In genomic region chr15:25984067-25984733, GRCm38 (mm10) we compare ENCODE assay signal across 8 mouse cellular contexts. TPM values are rescaled to one million over a fixed set of nuclear protein-coding genes. Genes with fewer than 3 reads are reported as not detected.
DNase-seq lines count a peak whose midpoint lies in the region; ATAC-seq and TF ChIP-seq lines count a peak whose summit lies in the region.

TSS of gene Zfp622 (plus strand) at chr15:25984366.

- TF ChIP-seq EP300 in heart, postnatal 0 days (IDR thresholded peaks at IDR 0.05; ENCODE audit: low read depth): no peak

- peak within 1 kb of the TSS; percentile 94 for H3K9ac ChIP-seq in forebrain, embryonic 12.5 days
- peak within 1 kb of the TSS; percentile 98 for H3K9ac ChIP-seq in heart, postnatal 0 days (replicated peaks; ENCODE audit: low read depth, low read length)
- H3K9ac ChIP-seq in liver, embryonic 16.5 days (ENCODE audit: low read depth, low read length): peak within 1 kb of the TSS; percentile 93
- peak within 1 kb of the TSS; percentile 94 for H3K9ac ChIP-seq in neural tube, embryonic 13.5 days

- H3K4me2 ChIP-seq in forebrain, embryonic 12.5 days: peak within 1 kb of the TSS; percentile 91
- peak within 1 kb of the TSS; percentile 93 for H3K4me2 ChIP-seq in heart, postnatal 0 days (ENCODE audit: low read depth, low read length)
- H3K4me2 ChIP-seq in liver, embryonic 16.5 days (ENCODE audit: low read depth, low read length): peak within 1 kb of the TSS; percentile 88
- H3K4me2 ChIP-seq in neural tube, embryonic 13.5 days: peak within 1 kb of the TSS; percentile 99

- peaks cover 37% of the 10 kb centered on the region for H3K36me3 ChIP-seq in E14TG2a.4 (ENCODE audit: insufficient read depth, low read length)
- peaks cover 20% of the 10 kb centered on the region for H3K36me3 ChIP-seq in forebrain, embryonic 12.5 days (replicated peaks)
- H3K36me3 ChIP-seq in heart, postnatal 0 days (replicated peaks; ENCODE audit: control insufficient read depth, insufficient read depth, low read length): peaks cover 20% of the 10 kb centered on the region
- H3K36me3 ChIP-seq in liver, embryonic 16.5 days (ENCODE audit: control insufficient read depth, insufficient read depth): peaks cover 7% of the 10 kb centered on the region
- H3K36me3 ChIP-seq in neural tube, embryonic 13.5 days: peaks cover 19% of the 10 kb centered on the region
- H3K36me3 ChIP-seq in testis, adult 2 months (ENCODE audit: control insufficient read depth, insufficient read depth, low read length): no peaks in the 10 kb centered on the region

- peak; percentile 83 for TF ChIP-seq POLR2A in testis, adult 2 months (IDR thresholded peaks at IDR 0.05; ENCODE audit: control insufficient read depth, low read depth, low read length)

- H3K27ac ChIP-seq in forebrain, embryonic 12.5 days: peak within 1 kb of the TSS; percentile 90
- H3K27ac ChIP-seq in heart, postnatal 0 days (ENCODE audit: low read depth): peak within 1 kb of the TSS; percentile 96
- peak within 1 kb of the TSS; percentile 93 for H3K27ac ChIP-seq in liver, embryonic 16.5 days (ENCODE audit: low read length)
- peak within 1 kb of the TSS; percentile 91 for H3K27ac ChIP-seq in neural tube, embryonic 13.5 days (replicated peaks)
- H3K27ac ChIP-seq in testis, adult 2 months (ENCODE audit: control insufficient read depth, insufficient read depth, low read depth, low read length): peak within 1 kb of the TSS; percentile 88

- no peak for TF ChIP-seq CTCF in E14TG2a.4 (conservative IDR thresholded peaks at IDR 0.05; ENCODE audit: low read length)
- TF ChIP-seq CTCF in heart, postnatal 0 days (IDR thresholded peaks at IDR 0.05; ENCODE audit: low read depth): no peak
- no peak for TF ChIP-seq CTCF in testis, adult 2 months (IDR thresholded peaks at IDR 0.05; ENCODE audit: control insufficient read depth, insufficient read depth, insufficient replicate concordance, low read depth, low read length)

- H3K4me1 ChIP-seq in E14TG2a.4 (replicated peaks; ENCODE audit: low read depth, low read length): peaks cover 39% of the 10 kb centered on the region
- H3K4me1 ChIP-seq in forebrain, embryonic 12.5 days: peaks cover 18% of the 10 kb centered on the region
- H3K4me1 ChIP-seq in heart, postnatal 0 days (ENCODE audit: control insufficient read depth, insufficient read depth): peaks cover 15% of the 10 kb centered on the region
- H3K4me1 ChIP-seq in liver, embryonic 16.5 days (ENCODE audit: control insufficient read depth, low read depth, low read length): peaks cover 17% of the 10 kb centered on the region
- H3K4me1 ChIP-seq in neural tube, embryonic 13.5 days (replicated peaks): peaks cover 18% of the 10 kb centered on the region
- H3K4me1 ChIP-seq in testis, adult 2 months (ENCODE audit: control insufficient read depth, insufficient read depth, low read length): peaks cover 6% of the 10 kb centered on the region

- no peaks in the 10 kb centered on the region for H3K9me3 ChIP-seq in E14TG2a.4 (ENCODE audit: low read length)
- no peaks in the 10 kb centered on the region for H3K9me3 ChIP-seq in forebrain, embryonic 12.5 days
- H3K9me3 ChIP-seq in heart, postnatal 0 days (replicated peaks; ENCODE audit: control insufficient read depth, low read length): no peaks in the 10 kb centered on the region
- no peaks in the 10 kb centered on the region for H3K9me3 ChIP-seq in liver, embryonic 16.5 days (replicated peaks; ENCODE audit: control insufficient read depth, low read length)
- H3K9me3 ChIP-seq in neural tube, embryonic 13.5 days: no peaks in the 10 kb centered on the region

- peak; percentile 98 for ATAC-seq in forebrain, embryonic 12.5 days (ENCODE audit: low FRiP score)
- peak; percentile 97 for ATAC-seq in heart, postnatal 0 days (ENCODE audit: insufficient read depth, low read depth)
- peak; percentile 95 for ATAC-seq in liver, embryonic 16.5 days (ENCODE audit: low read depth)
- peak; percentile 97 for ATAC-seq in neural tube, embryonic 13.5 days (ENCODE audit: low read depth)

- peak within 1 kb of the TSS; percentile 99 for H3K4me3 ChIP-seq in E14TG2a.4 (replicated peaks; ENCODE audit: low read length)
- H3K4me3 ChIP-seq in forebrain, embryonic 12.5 days (replicated peaks): peak within 1 kb of the TSS; percentile 99
- H3K4me3 ChIP-seq in heart, postnatal 0 days (ENCODE audit: low read depth, low read length): peak within 1 kb of the TSS; percentile 100
- peak within 1 kb of the TSS; percentile 97 for H3K4me3 ChIP-seq in liver, embryonic 16.5 days (ENCODE audit: low read depth, low read length)
- peak within 1 kb of the TSS; percentile 99 for H3K4me3 ChIP-seq in neural tube, embryonic 13.5 days
- H3K4me3 ChIP-seq in testis, adult 2 months (ENCODE audit: control insufficient read depth, low read depth, low read length): peak within 1 kb of the TSS; percentile 93

- no peaks in the 10 kb centered on the region for H3K27me3 ChIP-seq in E14TG2a.4 (ENCODE audit: insufficient read depth, low read length)
- no peaks in the 10 kb centered on the region for H3K27me3 ChIP-seq in forebrain, embryonic 12.5 days
- no peaks in the 10 kb centered on the region for H3K27me3 ChIP-seq in heart, postnatal 0 days (ENCODE audit: control insufficient read depth, insufficient read depth, low read length)
- no peaks in the 10 kb centered on the region for H3K27me3 ChIP-seq in liver, embryonic 16.5 days (ENCODE audit: control insufficient read depth, insufficient read depth, low read depth, low read length)
- no peaks in the 10 kb centered on the region for H3K27me3 ChIP-seq in neural tube, embryonic 13.5 days
- no peaks in the 10 kb centered on the region for H3K27me3 ChIP-seq in testis, adult 2 months (ENCODE audit: control insufficient read depth, insufficient read depth, low read length)

- WGBS in forebrain, embryonic 12.5 days: under 1% methylated on average over 57 of the region's 57 CpGs
- WGBS in heart, postnatal 0 days: under 1% methylated on average over 57 of the region's 57 CpGs
- WGBS in liver, embryonic 16.5 days (ENCODE audit: insufficient replicate concordance): 0% methylated on average over 56 of the region's 57 CpGs
- under 1% methylated on average over 57 of the region's 57 CpGs for WGBS in neural tube, embryonic 13.5 days

- DNase-seq in c-Kit-positive CD71-positive TER-119-positive erythroid progenitor cells, embryonic 14.5 days (ENCODE audit: low spot score): peak; percentile 97
- DNase-seq in heart, postnatal 0 days (ENCODE audit: low spot score): peak; percentile 99
- peak; percentile 95 to 96 for DNase-seq in kidney, postnatal 4 days

RNA-seq across cellular contexts. Expression of gene Zfp622, which starts in this region (rescaled TPM):
- polyA plus RNA-seq in forebrain, embryonic 12.5 days (2016; fragmentation: Nextera tagmentation; extraction: Ambion mirVana): 33.0 and 35.4 TPM in 2 replicates
- total RNA-seq in heart, postnatal 0 days (2014; rRNA removed; ENCODE audit: low replicate concordance): 9.2 and 16.9 TPM in 2 replicates
- 10.1 and 11.0 TPM in 2 replicates for polyA plus RNA-seq in heart, postnatal 0 days (2015; fragmentation: Nextera tagmentation; extraction: Ambion mirVana)
- 7.3 and 8.2 TPM in 2 replicates for polyA plus RNA-seq in liver, embryonic 16.5 days (2015; fragmentation: Nextera tagmentation; extraction: Ambion mirVana)
- 36.9 and 38.7 TPM in 2 replicates for polyA plus RNA-seq in neural tube, embryonic 13.5 days (2015; fragmentation: Nextera tagmentation; extraction: Ambion mirVana)
- 6.5 and 6.8 TPM in 2 replicates for polyA plus RNA-seq in testis, adult 2 months (2012; rRNA removed)

Comparison
In these comparisons a context has a peak if more than half of its experiments do, and no peak if none do; other contexts are left out.
1. Peak in every context shown above with its lines: DNase-seq, ATAC-seq, H3K4me3 ChIP-seq and H3K27ac ChIP-seq.